Comparison of ENCODE assay signal across 14 mouse cellular contexts in the genomic region with DNA sequence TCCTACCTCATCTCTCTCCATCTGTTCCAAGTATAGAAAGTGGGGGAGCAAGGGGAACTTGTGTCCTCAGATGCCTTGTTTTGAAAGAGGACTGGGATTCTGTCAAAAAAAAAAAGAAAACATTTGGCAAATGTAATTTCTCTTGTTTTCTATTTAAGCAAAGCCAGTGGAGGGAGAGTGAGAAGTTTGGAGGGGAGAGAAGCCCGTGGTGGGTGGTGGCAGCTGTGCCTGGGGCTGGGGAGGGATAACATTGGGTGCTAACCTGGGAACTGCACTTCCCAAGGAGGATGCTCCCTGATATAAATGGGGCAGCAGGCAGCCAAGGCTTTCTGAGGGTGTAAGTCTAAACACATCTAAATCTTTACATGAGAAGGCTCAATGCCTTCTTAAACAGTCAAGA.
"Had no signal": no experiment of that assay in that cellular context is flagged by ENCODE, and none has a peak within 500 bp of the region (broad histone marks: within the 10 kb centered on the region; RNA-seq: fewer than 3 reads in every experiment).

No protein-coding gene starts in this region.

- DNase-seq: liver, postnatal 0 days; lung, embryonic 14.5 days; lung, postnatal 14 days; lung, postnatal 36 days; right cerebral cortex, postnatal 14 days; thymus, adult 2 months; thymus, postnatal 25 days; thymus, postnatal 4 days had no signal

- H3K27ac ChIP-seq: liver, embryonic 15.5 days; macrophage; midbrain, embryonic 13.5 days; midbrain, embryonic 15.5 days; neural tube, embryonic 12.5 days had no signal

- H3K4me3 ChIP-seq: liver, embryonic 15.5 days; megakaryocyte, embryonic 14.5 days; midbrain, embryonic 13.5 days; midbrain, embryonic 15.5 days; neural tube, embryonic 12.5 days had no signal
